Mouse (Mus musculus): ENCODE data around the gene Rsc1a1.

Gene Rsc1a1

DNA sequence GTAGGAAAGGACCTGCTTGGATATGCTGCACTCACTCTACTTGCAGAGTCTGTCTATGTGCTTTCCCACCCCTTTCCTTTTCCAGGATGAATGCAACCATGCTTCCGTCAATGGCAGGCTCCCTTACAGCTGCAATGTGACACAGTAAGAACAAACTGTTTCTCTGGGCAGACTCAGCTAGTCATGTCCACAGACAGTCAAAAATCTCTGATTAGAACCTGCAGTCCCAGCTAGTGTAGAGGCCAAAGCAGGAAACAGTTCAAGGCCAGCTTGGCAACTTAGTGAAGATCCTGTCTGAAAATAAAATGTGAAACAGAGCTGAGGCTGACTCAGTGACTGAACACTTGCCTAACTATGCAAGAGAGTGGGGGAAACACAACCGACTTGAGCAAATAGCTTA lies 19.2 kb upstream of the Rsc1a1 start:
- DNase-seq (ENCODE audit: low read depth, low spot score): no peak

GRCm38 (mm10) chr4:141694719-141695118 lies 9.3 kb upstream of the Rsc1a1 start:
- DNase-seq (ENCODE audit: low read depth, low spot score): no peak

DNA sequence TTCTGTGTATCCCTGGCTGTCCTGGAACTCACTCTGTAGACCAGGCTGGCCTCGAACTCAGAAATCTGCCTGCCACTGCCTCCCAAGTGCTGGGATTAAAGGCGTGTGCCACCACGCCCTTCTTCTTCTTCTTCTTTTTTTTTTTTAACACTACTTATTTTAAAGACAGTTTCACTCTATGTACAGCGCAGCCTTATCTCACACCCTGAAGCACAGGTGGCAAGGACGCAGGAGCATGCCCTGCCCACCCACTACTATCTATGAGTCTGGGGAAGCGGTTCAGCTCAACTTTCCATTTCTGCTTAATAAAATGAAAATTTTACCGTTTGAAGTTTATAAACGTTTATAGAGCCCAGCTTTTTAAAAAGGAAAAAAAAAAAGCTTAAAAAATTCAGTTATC lies 3.1 kb upstream of the Rsc1a1 start:
- DNase-seq (ENCODE audit: low read depth, low spot score): no peak

- DNase-seq (ENCODE audit: low read depth, low spot score): no peak
Measured at GRCm38 (mm10) chr4:141686525-141686924, 1.1 kb upstream of the Rsc1a1 start.

GRCm38 (mm10) chr4:141686093-141686492 lies 694 bp upstream of the Rsc1a1 start:
- no peak for DNase-seq (ENCODE audit: low read depth, low spot score)

- DNase-seq (ENCODE audit: low read depth, low spot score): no peak
Measured at GRCm38 (mm10) chr4:141682706-141683230, 2.6 kb downstream of the Rsc1a1 start.

- no peak for DNase-seq (ENCODE audit: low read depth, low spot score)
Measured at GRCm38 (mm10) chr4:141681767-141682166, 3.6 kb downstream of the Rsc1a1 start.

DNA sequence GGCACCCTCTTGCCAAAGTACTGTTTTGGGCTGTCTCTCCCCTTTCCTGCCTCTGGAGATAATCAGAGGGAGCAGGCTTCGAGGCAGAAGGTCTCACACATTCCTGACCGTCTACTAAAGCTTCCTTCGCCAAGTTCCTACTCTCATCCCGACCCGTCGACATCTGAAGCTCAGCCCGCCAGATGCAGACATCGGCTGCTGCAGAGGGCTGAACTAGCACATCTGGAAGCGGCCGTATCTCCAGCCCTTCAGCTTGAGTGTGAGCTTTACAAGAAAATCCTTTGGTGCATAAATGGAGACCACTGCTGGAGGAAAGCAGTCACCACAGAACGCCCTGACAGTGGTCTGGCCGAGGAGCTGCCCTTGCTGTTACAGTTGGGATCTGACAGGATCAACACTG lies 4.5 kb downstream of the Rsc1a1 start:
- no peak for DNase-seq (ENCODE audit: low read depth, low spot score)

GRCm38 (mm10) chr4:141679016-141679415 lies 6.4 kb downstream of the Rsc1a1 start:
- DNase-seq (ENCODE audit: low read depth, low spot score): no peak

- no peak for DNase-seq (ENCODE audit: low read depth, low spot score)
Measured at GRCm38 (mm10) chr4:141676462-141676979, 8.9 kb downstream of the Rsc1a1 start.

GRCm38 (mm10) chr4:141672325-141672724 lies 13.1 kb downstream of the Rsc1a1 start:
- no peak for DNase-seq (ENCODE audit: low read depth, low spot score)

- DNase-seq (ENCODE audit: low read depth, low spot score): no peak
Measured at GRCm38 (mm10) chr4:141671389-141671788, 14.0 kb downstream of the Rsc1a1 start.

DNA sequence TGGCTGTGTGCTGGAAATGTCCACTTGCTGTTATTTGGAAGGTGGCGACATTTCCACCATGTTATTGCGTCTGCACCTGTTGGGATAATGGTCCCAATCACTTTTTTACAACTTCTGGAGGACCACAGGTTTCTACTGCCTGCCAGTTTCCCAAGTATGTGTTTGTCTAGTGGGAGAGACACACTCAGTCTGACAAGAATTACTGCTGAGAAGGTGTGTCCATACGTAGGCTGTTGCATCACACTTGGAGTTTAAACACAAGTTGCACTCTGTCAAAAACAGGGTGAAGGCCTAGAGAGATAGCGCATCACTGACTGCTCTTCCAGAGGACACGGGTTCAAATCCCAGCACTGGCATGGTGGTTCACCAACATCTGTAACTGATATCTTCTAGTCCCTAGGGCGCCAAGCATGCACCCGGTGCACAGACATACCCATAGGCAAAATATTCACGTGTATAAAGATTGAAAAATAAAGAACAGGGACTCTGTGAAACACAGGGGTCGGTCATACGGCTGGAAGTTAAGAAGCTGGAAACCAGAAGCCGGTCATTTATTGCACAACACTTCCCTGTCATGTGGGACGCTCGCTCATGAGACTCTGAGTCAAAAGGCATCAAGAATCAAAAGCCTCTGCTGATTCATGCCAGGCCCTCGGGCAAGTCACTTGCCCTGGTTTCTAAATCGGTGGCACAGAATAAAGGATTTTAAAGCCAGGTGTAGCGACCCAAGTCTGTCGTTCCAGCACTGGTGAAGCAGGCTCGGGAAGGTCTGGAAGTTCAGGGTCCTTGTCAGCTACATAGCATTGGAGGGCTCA lies 15.3 kb downstream of the Rsc1a1 start:
- no peak for DNase-seq (ENCODE audit: low read depth, low spot score)

GRCm38 (mm10) chr4:141664799-141665198 lies 20.6 kb downstream of the Rsc1a1 start, which contains the start of gene Plekhm2:
Gene Plekhm2, minus strand, starts transcription at chr4:141664899.
- DNase-seq (ENCODE audit: low read depth, low spot score): no peak

GRCm38 (mm10) chr4:141664011-141664745 lies 21.2 kb downstream of the Rsc1a1 start:
- peak; percentile 29 for DNase-seq (ENCODE audit: low read depth, low spot score)

DNA sequence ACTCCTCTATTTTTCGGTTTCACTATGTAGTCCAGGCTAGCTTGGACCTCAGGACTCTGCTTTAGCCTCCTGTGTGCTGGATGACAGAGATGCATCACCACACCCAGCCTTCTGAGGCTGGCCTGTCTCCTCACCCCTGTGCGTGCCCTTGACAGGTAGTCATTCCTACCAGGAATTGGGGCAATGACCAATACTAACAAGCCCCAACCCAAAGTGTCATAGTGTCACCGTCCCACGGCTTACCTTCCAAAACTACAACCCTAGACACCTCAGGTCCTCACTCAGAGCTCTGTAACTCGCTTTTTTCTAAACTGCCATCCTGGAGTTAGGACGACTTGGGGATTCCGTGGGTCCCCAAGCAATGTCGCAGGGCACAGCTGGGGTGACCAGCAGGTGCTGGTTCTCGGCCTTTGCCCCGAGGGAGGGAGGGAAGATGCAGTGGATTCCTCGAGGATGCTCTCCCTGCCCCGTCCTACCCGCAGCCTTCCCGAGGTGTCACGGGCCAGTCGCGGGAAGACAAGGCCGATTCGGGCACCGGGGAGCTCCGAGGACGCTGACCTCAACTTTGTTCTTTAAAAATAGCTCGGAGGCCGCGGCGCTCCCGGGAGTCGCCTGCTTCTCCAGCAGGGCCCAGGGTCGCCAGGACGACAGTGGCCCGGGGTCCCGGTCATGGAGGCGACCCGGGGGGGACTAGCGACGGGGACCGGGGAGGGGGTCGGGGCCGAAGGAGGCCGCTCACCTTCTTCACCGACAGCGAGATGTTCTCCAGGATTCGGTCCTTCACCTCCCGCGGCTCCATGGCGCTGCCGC lies 22.1 kb downstream of the Rsc1a1 start:
- DNase-seq (ENCODE audit: low read depth, low spot score): no peak

DNA sequence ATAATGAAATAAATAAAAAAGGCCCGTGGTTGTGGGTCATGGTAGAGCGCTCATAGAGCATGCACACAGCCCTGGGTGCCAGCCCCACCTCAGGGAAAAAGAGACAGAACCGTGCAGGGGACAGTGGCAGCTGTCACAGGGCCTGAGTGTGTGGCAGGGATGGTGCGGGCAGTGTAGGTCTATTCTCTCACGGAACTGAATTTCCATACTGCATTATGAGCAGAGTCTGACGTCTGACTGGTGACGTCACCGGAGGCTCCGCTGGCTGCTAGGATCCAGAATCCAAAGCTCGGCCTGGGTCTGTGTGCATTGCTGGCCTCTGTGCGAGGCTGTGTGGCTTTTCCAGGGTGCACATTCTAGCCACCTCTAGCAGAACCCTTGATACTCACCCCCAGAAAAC lies 24.5 kb downstream of the Rsc1a1 start:
- DNase-seq (ENCODE audit: low read depth, low spot score): no peak

GRCm38 (mm10) chr4:141659739-141660138 lies 25.7 kb downstream of the Rsc1a1 start:
- DNase-seq (ENCODE audit: low read depth, low spot score): peak; percentile 20

DNA sequence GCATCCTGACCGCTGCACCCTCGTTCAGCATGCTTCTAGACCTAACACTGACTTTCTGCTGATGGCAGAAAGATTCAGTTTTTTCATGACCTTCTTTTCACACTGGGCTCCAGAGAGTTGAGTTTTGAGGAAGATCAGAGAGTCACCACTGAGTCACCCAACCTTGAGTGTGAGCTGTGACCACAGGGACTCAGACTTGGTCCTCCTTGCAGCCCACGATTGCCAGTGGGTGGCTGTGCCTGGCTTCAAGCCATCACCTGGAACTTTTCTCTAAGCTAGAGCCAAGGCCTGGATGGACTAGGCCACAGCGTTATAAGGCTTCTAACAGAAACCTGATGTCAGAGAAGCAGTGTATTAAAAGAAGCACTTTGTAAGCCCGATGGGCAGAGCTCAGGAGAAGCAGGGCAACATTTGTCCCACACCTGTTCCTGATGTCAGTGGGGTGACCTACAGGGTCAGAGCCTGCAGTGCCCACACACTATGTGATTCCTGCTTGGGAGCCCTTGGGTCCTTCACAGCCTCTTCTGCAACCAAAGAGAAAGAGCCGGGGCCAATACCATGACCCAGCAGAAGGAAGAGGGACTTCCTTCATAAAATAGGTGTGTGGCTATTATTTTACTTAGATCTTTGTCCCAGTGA lies 26.4 kb downstream of the Rsc1a1 start:
- DNase-seq (ENCODE audit: low read depth, low spot score): no peak

GRCm38 (mm10) chr4:141656932-141657331 lies 28.5 kb downstream of the Rsc1a1 start:
- no peak for DNase-seq (ENCODE audit: low read depth, low spot score)

All from forelimb bud, embryonic 11.5 days (tissue).